Mouse (Mus musculus) heart, adult 18-20 months (tissue): ENCODE measurements around the gene Prrg4. TPM values are rescaled to one million over a fixed set of nuclear protein-coding genes. Genes with fewer than 3 reads are reported as not detected.
"Not testable (repeated sequence)": the region's sequence is repeated elsewhere in the genome, so short reads cannot be mapped to it uniquely, and the experiment has no call there.

ENCODE experiments used
- DNase-seq, 2 experiments: peaks; one replicate each; pipeline ENCODE4 v3.0.0; 2021 to 2022; ENCODE audit warnings: mixed read lengths in 1 of 2
- long read RNA-seq, 2 experiments: library from polyadenylated mRNA; stranded (forward); transcript quantifications; one replicate each; pipeline ENCODE4 v2.0.0; 2021
- total RNA-seq, 2 experiments: library from RNA; stranded (reverse); gene quantifications; 2 replicates each; pipeline ENCODE4 v1.2.3; 2021

The Prrg4 gene
- total RNA-seq: under 1 TPM; 0.69 to 0.72 TPM
- long read RNA-seq, experiment 1: 0 reads
- long read RNA-seq, experiment 2: 0 reads

- DNase-seq: peak; percentile 64 to 69
These were observed at the start of gene Prrg4 for GRCm38 (mm10) chr2:104849276-104849990. TSS of gene Prrg4 (minus strand) at chr2:104849876.

GRCm38 (mm10) chr2:104887882-104888566 lies 38.3 kb upstream of the Prrg4 start:
- peak; percentile 67 to 88 for DNase-seq

DNA sequence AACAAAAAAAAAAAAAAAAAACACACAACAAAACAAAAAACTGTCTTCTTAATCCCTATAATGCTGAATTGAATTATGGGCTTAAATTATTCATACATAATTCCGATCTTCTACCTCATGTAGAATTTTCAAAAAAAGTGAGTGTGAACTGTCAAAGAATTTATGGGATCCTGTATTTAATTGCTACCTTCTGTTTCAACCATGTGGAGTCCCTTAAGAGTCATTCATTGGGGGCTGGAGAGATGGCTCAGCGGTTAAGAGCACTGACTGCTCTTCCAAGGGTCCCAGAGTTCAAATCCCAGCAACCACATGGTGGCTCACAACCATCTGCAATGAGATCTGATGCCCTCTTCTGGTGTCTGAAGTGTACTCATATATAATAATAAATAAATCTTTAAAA lies 37.7 kb upstream of the Prrg4 start:
- DNase-seq: not testable (repeated sequence)

GRCm38 (mm10) chr2:104886109-104886508 lies 36.4 kb upstream of the Prrg4 start:
- no peak for DNase-seq

DNA sequence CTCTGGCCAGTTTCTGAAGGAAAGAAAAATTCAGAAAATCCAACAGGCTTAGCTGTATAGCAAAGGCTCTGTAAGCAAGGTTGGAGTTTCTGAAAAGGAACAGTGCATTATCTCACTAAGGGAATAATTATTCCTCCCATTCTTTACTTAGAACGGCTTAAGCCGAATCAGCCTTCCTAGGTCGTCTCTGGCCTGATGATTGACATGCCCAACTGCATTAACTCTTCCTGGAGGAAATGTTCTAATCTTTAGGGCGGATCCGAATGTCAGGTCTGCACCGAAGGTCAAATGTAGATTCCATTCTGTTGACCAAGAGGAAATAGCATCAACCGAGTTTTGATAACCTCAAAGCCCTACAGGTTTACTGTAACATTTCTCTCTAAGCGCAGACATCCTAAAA lies 29.1 kb upstream of the Prrg4 start:
- no peak for DNase-seq

DNA sequence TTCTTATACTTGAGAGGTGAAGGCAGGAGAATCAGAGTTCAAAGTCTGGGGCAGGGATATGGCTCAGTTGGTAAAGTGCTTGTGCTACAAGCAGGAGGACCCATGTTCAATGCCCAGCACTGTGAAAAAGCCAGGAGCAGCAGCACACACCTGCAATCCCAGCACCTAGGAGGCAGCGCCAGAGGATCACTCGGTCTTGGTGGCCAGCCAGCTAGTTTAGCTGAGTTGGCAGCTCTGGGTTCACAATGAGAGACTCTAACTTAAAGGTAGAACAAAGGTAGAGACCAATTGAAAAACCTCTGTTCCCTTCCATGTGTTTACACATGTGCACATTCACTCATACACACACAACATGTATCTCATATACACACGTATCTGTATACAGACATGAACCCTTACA lies 19.4 kb upstream of the Prrg4 start:
- no peak for DNase-seq

- DNase-seq: no peak
These were observed 17.7 kb upstream of the Prrg4 start, which contains the start of gene Ccdc73 for GRCm38 (mm10) chr2:104867282-104867855. TSS of gene Ccdc73 (plus strand) at chr2:104867805.

- peak; percentile 30 to 31 for DNase-seq
These were observed 14.6 kb upstream of the Prrg4 start for GRCm38 (mm10) chr2:104864176-104864860.

GRCm38 (mm10) chr2:104860426-104860825 lies 10.8 kb upstream of the Prrg4 start:
- DNase-seq: no peak

DNA sequence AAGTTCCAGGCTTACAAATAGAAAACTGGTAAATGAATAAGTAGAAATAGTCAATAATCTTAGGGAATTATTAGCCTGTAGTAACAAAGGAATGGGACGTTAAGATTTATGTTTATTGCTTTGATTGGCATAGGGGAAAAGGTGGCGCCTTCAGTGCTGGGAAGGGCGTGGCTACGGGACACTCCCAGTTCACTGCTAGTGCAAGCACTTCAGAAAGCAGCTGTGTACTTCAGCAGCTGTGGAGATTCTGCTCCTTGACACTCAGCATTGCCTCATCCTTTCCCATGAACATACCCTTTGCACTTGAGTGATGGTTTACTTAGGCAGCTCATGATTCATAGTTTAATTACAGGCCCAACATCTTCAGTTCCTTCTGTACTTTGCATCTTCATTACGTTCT lies 9.4 kb upstream of the Prrg4 start:
- no peak for DNase-seq

DNA sequence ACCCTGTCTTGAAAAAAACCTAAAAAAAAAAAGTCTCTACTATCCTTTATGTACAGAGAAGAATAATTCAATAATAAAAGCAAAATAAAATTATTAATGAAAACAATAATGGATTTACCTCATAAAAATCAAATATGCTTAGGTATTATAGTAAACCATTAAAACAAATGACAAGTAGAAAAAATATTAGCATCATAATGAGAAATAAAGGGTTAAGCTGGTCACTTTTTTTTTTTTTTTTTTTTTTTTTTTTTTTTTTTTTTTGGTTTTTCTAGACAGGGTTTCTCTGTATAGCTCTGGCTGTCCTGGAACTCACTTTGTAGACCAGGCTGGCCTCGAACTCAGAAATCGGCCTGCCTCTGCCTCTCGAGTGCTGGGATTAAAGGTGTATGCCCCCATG lies 8.4 kb upstream of the Prrg4 start:
- not testable (repeated sequence) for DNase-seq

DNA sequence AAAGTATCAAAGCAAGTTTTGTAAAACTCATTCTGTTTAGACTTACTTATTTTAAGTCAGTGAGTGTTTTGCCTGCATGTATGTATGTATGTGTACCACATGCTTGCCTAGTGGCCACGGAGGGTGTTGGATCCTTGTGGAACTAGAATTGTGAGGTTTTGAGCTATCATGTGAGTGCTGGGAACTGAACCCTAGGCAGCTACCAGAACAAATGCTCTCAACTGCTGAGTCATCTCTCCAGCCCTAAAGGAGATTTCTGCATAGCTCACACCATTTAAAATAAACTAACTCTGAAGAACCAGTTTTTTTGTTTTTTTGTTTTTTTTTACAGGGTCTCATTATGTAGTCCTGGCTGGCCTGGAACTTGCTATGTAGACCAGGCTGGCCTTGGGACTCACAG lies 6.5 kb upstream of the Prrg4 start:
- DNase-seq: no peak

GRCm38 (mm10) chr2:104855732-104856131 lies 6.1 kb upstream of the Prrg4 start:
- no peak for DNase-seq

GRCm38 (mm10) chr2:104854836-104855235 lies 5.2 kb upstream of the Prrg4 start:
- no peak for DNase-seq

GRCm38 (mm10) chr2:104852546-104852945 lies 2.9 kb upstream of the Prrg4 start:
- DNase-seq: no peak

DNA sequence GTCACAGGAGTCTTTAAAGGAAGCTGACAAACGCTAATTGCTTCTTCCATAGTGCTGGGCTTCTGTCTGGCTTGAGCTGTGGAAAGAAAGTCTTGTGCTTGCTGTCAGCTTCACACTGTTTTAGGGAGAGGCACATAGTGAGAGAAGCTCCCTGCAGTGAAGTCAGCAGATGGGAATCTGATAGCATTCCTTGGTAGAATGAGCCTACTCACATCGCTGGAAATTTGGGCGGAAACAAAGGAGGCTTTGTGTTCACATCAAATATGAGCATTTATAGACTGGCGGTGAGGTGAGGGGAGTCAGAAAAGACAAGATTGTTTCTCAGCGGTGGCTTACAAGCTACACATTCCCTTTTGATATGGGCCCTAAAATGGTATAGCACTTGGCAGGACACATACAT lies 2.0 kb upstream of the Prrg4 start:
- no peak for DNase-seq

GRCm38 (mm10) chr2:104849991-104850359 lies 299 bp upstream of the Prrg4 start:
- no peak for DNase-seq

- DNase-seq: peak in 1 of 2 experiments; percentile 15
These were observed 1.2 kb downstream of the Prrg4 start for GRCm38 (mm10) chr2:104848235-104849161.

DNA sequence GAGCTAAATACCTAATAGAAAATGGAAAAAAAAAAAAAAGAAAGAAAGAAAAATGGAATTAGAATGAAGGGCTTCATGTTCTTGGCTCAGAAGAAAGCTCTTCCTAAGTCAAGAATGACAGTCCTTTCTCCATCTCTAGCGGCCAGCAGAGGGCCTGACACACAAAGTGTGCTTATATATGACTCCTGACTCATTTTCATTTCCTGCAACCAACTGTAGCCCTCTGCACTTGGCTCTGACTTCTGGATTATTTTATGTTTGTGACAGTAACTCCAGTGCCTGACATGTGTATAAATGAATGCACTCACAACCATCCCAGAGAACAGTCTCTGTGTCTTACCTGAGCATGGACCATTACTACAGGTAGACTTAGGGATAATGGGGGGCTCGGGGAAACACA lies 2.0 kb downstream of the Prrg4 start:
- no peak for DNase-seq

GRCm38 (mm10) chr2:104846638-104847414 lies 2.9 kb downstream of the Prrg4 start:
- no peak for DNase-seq

DNA sequence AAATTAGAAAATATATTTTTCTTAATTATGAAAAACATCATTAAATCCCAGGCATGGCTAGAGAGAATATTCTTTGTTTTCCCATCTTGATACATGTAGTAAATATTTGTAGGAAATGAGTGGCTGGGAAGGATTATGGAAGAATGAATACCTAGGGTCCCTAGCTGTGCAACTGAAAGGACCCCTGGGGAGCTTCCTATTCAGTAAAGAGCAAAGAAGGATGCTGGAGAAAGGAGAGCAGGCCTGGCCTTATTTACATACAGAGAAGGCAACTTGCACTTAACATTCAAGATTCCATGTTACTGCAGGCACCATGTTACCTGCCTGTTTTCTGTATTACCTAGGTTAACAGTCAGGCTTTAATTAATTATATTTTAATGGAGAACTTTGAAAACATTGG lies 7.1 kb downstream of the Prrg4 start:
- no peak for DNase-seq
